Mouse (Mus musculus): ENCODE measurements around the gene Sh3bp1.

DNA sequence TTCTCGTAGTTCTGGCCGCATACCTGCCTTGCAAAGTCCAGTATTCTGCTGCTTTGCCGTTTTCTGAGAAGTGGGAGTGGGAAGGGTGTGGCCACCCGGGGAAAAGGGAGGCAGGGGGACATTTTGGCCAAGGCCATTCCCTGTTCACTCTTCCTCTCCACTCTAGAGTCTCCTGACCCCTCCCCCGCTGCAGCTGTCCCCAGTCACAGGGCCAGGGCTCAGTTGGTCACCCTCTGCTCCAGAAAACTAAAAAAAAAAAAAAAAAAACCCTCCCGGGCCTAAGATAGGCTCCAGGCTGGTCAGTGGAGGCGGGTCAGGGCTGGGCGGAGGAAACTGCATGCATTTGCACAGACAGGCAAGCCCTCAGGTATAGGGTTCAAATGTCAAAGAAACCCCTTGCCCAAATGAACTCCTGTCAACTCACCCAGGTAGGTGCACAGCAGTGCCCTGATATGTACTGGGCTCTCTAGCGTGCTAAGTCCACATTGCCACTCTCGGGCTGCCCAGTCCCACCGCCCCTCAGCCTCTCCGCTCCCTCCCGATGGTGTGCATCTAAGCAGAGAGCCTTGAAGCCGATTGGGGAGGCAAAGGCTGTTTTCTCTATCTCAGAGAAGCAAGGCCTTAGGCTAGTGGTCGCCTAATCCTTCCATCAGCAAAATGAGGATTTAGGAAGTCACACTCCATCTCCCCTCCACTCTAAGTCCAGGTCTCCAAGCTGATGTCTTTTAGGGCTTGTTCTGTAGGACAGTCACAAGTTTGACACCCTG lies 27.6 kb downstream of the Sh3bp1 start:
- TF ChIP-seq CTCF (IDR thresholded peaks at IDR 0.05; ENCODE audit: low read depth, low read length) (no peak), GATA2 (IDR thresholded peaks at IDR 0.05; ENCODE audit: borderline replicate concordance, low read depth, low read length) (no peak), GATA1 (IDR thresholded peaks at IDR 0.05; ENCODE audit: borderline replicate concordance, low read length) (no peak), TAL1 (conservative IDR thresholded peaks at IDR 0.05; ENCODE audit: low read depth, low read length) (no peak)
